Mouse (Mus musculus) activated CD4-positive, CD25-positive, alpha-beta regulatory T cell, adult 9 weeks (primary cell): Measurements from ENCODE around the gene Tmc1. TPM values are rescaled to one million over a fixed set of nuclear protein-coding genes. Genes with fewer than 3 reads are reported as not detected.

Source experiments
- polyA plus RNA-seq: library from polyadenylated mRNA; unstranded; fragments of 100-300 nt; shearing (Covaris generic); gene quantifications from one replicate; pipeline ENCODE4 v1.2.1, GENCODE M21; 2017

Tmc1 gene
- polyA plus RNA-seq = 0.13 TPM

GRCm38 (mm10) chr19:20953874-20954273 is at the start of gene Tmc1:
Gene Tmc1 (minus strand): TSS chr19:20954202.

Other genes starting within 250 kb of the Tmc1 start
- gene Aldh1a7, start 226.6 kb downstream of the Tmc1 start, polyA plus RNA-seq = not detected